Mouse (Mus musculus) thymus, adult 2 months (tissue): ENCODE data around the gene Tex46.

Experiments
- CTCF ChIP-seq: fragments of 200-500 bp; IDR thresholded peaks from 2 replicates; pipeline ENCODE4 v1.5.1; 2012; ENCODE audit warnings: mild to moderate bottlenecking, control low read depth, low read length, moderate library complexity, borderline replicate concordance; ENCODE audit not compliant: control insufficient read depth, poor library complexity, insufficient read depth; ENCODE audit errors: extremely low read depth
- POLR2A ChIP-seq: fragments of 200-500 bp; IDR thresholded peaks from 2 replicates; pipeline ENCODE4 v1.6.1; 2012; ENCODE audit warnings: mild to moderate bottlenecking, low read length, control low read depth, moderate library complexity; ENCODE audit not compliant: control insufficient read depth, poor library complexity, insufficient read depth; ENCODE audit errors: extremely low read depth

- no peak for TF ChIP-seq CTCF
- no peak for TF ChIP-seq POLR2A
Measured at GRCm38 (mm10) chr4:136595221-136595620, 15.0 kb upstream of the Tex46 start.
